Mouse (Mus musculus) hindbrain, embryonic 14.5 days (tissue): Measurements from ENCODE around the gene Rorc. TPM values are rescaled to one million over a fixed set of nuclear protein-coding genes. Genes with fewer than 3 reads are reported as not detected.
A peak's percentile ranks its signal among the peaks of the same experiment; 100 is the strongest.

ENCODE experiments used
- ATAC-seq: fragments of 200-750 bp; cut with Nextera tagmentation; 2 replicates; pipeline ENCODE4 v1.8.0; 2017; ENCODE audit warnings: moderate number of reproducible peaks, mild to moderate bottlenecking, moderate TSS enrichment, moderate library complexity; ENCODE audit not compliant: low FRiP score
- DNase-seq: peaks from one replicate; pipeline ENCODE4 v3.0.0-alpha.2; 2015; ENCODE audit warnings: low spot score
- H3K27ac ChIP-seq: fragments of 300-500 bp; sonication (generic); 2 replicates; pipeline ENCODE4 v1.5.1; 2014; ENCODE audit warnings: mild to moderate bottlenecking, moderate library complexity
- H3K27me3 ChIP-seq: fragments of 300-500 bp; sonication (generic); 2 replicates; pipeline ENCODE4 v1.6.1; 2014; ENCODE audit warnings: mild to moderate bottlenecking, low read length, mixed read lengths; ENCODE audit not compliant: control insufficient read depth, insufficient read depth
- H3K36me3 ChIP-seq: fragments of 300-500 bp; sonication (generic); replicated peaks from 2 replicates; pipeline ENCODE4 v1.6.1; 2014; ENCODE audit not compliant: control insufficient read depth, insufficient read depth
- H3K4me1 ChIP-seq: fragments of 300-500 bp; sonication (generic); replicated peaks from 2 replicates; pipeline ENCODE4 v1.6.1; 2014; ENCODE audit warnings: antibody characterized with exemption, low read length, mixed read lengths; ENCODE audit not compliant: control insufficient read depth, insufficient read depth
- H3K4me2 ChIP-seq: fragments of 300-500 bp; sonication (generic); replicated peaks from 2 replicates; pipeline ENCODE4 v1.6.1; 2014; ENCODE audit warnings: mild to moderate bottlenecking, moderate library complexity
- H3K4me3 ChIP-seq: fragments of 300-500 bp; sonication (generic); replicated peaks from 2 replicates; pipeline ENCODE4 v1.5.1; 2014; ENCODE audit warnings: mild to moderate bottlenecking, low read length
- H3K9ac ChIP-seq: fragments of 300-500 bp; sonication (generic); 2 replicates; pipeline ENCODE4 v1.6.1; 2014
- H3K9me3 ChIP-seq: fragments of 300-500 bp; sonication (generic); 2 replicates; pipeline ENCODE4 v1.6.1; 2016; ENCODE audit warnings: low read length; ENCODE audit not compliant: control insufficient read depth
- WGBS: fragments of 180-500 bp; shearing (Covaris S2); extraction: QIAGEN DNeasy Blood & Tissue Kit; methylation state at CpG from one replicate; pipeline ENCODE4 v1.1.7; 2014; 5-methylcytosine and 5-hydroxymethylcytosine counted together
- polyA plus RNA-seq: library from polyadenylated mRNA; unstranded; fragments of >200 nt; fragmentation: Nextera tagmentation; extraction: Ambion mirVana; gene quantifications from 2 replicates; pipeline ENCODE4 v1.2.1, GENCODE M21; 2014

Rorc gene
- polyA plus RNA-seq, 1 experiment from 2014 or later: 0.36 TPM

GRCm38 (mm10) chr3:94398943-94399481 lies 26.4 kb downstream of the Rorc start:
- no peaks in the 10 kb centered on the region for H3K9me3 ChIP-seq
- H3K4me1 ChIP-seq: peaks cover 5% of the 10 kb centered on the region
- peak overlapping the region; percentile 56 for H3K9ac ChIP-seq
- peak overlapping the region; percentile 63 for H3K4me2 ChIP-seq
- no peak overlapping the region for H3K27ac ChIP-seq
- no peaks in the 10 kb centered on the region for H3K36me3 ChIP-seq
- peak overlapping the region; percentile 32 for H3K4me3 ChIP-seq
- peak; percentile 58 for DNase-seq
- peak; percentile 67 for ATAC-seq
- peaks cover 10% of the 10 kb centered on the region; the same call in 1 of the 2 replicates for H3K27me3 ChIP-seq
- 1% methylated on average over 20 of the region's 20 CpGs for WGBS

GRCm38 (mm10) chr3:94399663-94400310 lies 27.2 kb downstream of the Rorc start:
- WGBS: 11% methylated on average over 5 of the region's 5 CpGs
- peak overlapping the region; percentile 56; the same call in 1 of the 2 replicates for H3K9ac ChIP-seq
- H3K27me3 ChIP-seq: peaks cover 10% of the 10 kb centered on the region; the same call in 1 of the 2 replicates
- ATAC-seq (peak; percentile 9; the same call in 1 of the 2 replicates), DNase-seq (peak; percentile 24)
- H3K4me3 ChIP-seq: peak overlapping the region; percentile 32; the same call in 1 of the 2 replicates
- peak overlapping the region; percentile 63 for H3K4me2 ChIP-seq
- peaks cover 9% of the 10 kb centered on the region for H3K4me1 ChIP-seq
- H3K27ac ChIP-seq: no peak overlapping the region
- H3K36me3 ChIP-seq: no peaks in the 10 kb centered on the region
- H3K9me3 ChIP-seq: no peaks in the 10 kb centered on the region

- Histone ChIP-seq H3K4me3 (no peak overlapping the region), H3K36me3 (no peaks in the 10 kb centered on the region), H3K9me3 (no peaks in the 10 kb centered on the region), H3K27me3 (0 out of 2 replicates have a peak, but pooled peaks cover 3% of the 10 kb centered on the region), H3K4me2 (no peak overlapping the region), H3K27ac (no peak overlapping the region), H3K9ac (no peak overlapping the region), H3K4me1 (peaks cover 15% of the 10 kb centered on the region)
- DNase-seq: no peak
- ATAC-seq: no peak
- 78% methylated on average over 8 of the region's 8 CpGs for WGBS
Measured at GRCm38 (mm10) chr3:94402451-94402850, 29.9 kb downstream of the Rorc start.

- Histone ChIP-seq H3K4me3 (no peak overlapping the region), H3K9ac (peak overlapping the region; percentile 24; the same call in 1 of the 2 replicates), H3K4me2 (no peak overlapping the region), H3K9me3 (no peaks in the 10 kb centered on the region), H3K27me3 (no peaks in the 10 kb centered on the region), H3K4me1 (peaks cover 10% of the 10 kb centered on the region; the same call in 1 of the 2 replicates), H3K27ac (no peak overlapping the region), H3K36me3 (no peaks in the 10 kb centered on the region)
- 20% methylated on average over 7 of the region's 7 CpGs for WGBS
- DNase-seq: no peak
- ATAC-seq: peak; percentile 69
Measured at GRCm38 (mm10) chr3:94404366-94405054, 31.9 kb downstream of the Rorc start.

GRCm38 (mm10) chr3:94405561-94405960 lies 33.0 kb downstream of the Rorc start:
- Histone ChIP-seq H3K27ac (no peak overlapping the region), H3K9ac (no peak overlapping the region), H3K27me3 (no peaks in the 10 kb centered on the region), H3K4me2 (no peak overlapping the region), H3K36me3 (no peaks in the 10 kb centered on the region), H3K4me1 (0 out of 2 replicates have a peak, but pooled peaks cover 10% of the 10 kb centered on the region), H3K9me3 (no peaks in the 10 kb centered on the region), H3K4me3 (no peak overlapping the region)
- DNase-seq (no peak), ATAC-seq (no peak)
- 76% methylated on average over 4 of the region's 4 CpGs for WGBS

- Histone ChIP-seq H3K4me1 (peaks cover 16% of the 10 kb centered on the region), H3K36me3 (no peaks in the 10 kb centered on the region), H3K4me2 (peak overlapping the region; percentile 92), H3K9ac (peak overlapping the region; percentile 64), H3K27me3 (no peaks in the 10 kb centered on the region), H3K27ac (peak overlapping the region; percentile 73), H3K4me3 (peak overlapping the region; percentile 76), H3K9me3 (no peaks in the 10 kb centered on the region)
- 7% methylated on average over 25 of the region's 25 CpGs for whole genome bisulfite sequencing
- DNase-seq (no peak), ATAC-seq (peak; percentile 58)
Measured at GRCm38 (mm10) chr3:94412530-94412929, 39.9 kb downstream of the Rorc start.

GRCm38 (mm10) chr3:94413031-94413679 lies 40.6 kb downstream of the Rorc start, which contains the start of gene Tdrkh:
TSS of gene Tdrkh (plus strand) at chr3:94413273.
- Histone ChIP-seq H3K4me2 (peak within 1 kb of the TSS; percentile 92), H3K4me1 (peaks cover 16% of the 10 kb centered on the region), H3K4me3 (peak within 1 kb of the TSS; percentile 76), H3K9ac (peak within 1 kb of the TSS; percentile 81), H3K9me3 (no peaks in the 10 kb centered on the region), H3K36me3 (no peaks in the 10 kb centered on the region), H3K27ac (peak within 1 kb of the TSS; percentile 73), H3K27me3 (no peaks in the 10 kb centered on the region)
- ATAC-seq (peak; percentile 99), DNase-seq (peak; percentile 98)
- 6% methylated on average over 52 of the region's 52 CpGs for WGBS

- H3K4me1 ChIP-seq: no peaks in the 10 kb centered on the region
- H3K36me3 ChIP-seq: peaks cover 56% of the 10 kb centered on the region
- no peak overlapping the region for H3K4me2 ChIP-seq
- no peaks in the 10 kb centered on the region for H3K9me3 ChIP-seq
- H3K4me3 ChIP-seq: no peak overlapping the region
- H3K27ac ChIP-seq: no peak overlapping the region
- WGBS: 86% methylated on average over 2 of the region's 2 CpGs
- no peak overlapping the region for H3K9ac ChIP-seq
- no peak for DNase-seq
- ATAC-seq: no peak
- no peaks in the 10 kb centered on the region for H3K27me3 ChIP-seq
Measured at GRCm38 (mm10) chr3:94430980-94431379, 58.4 kb downstream of the Rorc start.

- H3K9ac ChIP-seq: no peak overlapping the region
- no peak overlapping the region for H3K4me2 ChIP-seq
- ATAC-seq (no peak), DNase-seq (no peak)
- no peaks in the 10 kb centered on the region for H3K9me3 ChIP-seq
- no peaks in the 10 kb centered on the region for H3K27me3 ChIP-seq
- no peak overlapping the region for H3K4me3 ChIP-seq
- WGBS: 95% methylated on average over 2 of the region's 2 CpGs
- H3K4me1 ChIP-seq: no peaks in the 10 kb centered on the region
- H3K36me3 ChIP-seq: peaks cover 24% of the 10 kb centered on the region
- H3K27ac ChIP-seq: no peak overlapping the region
Measured at GRCm38 (mm10) chr3:94434305-94434704, 61.7 kb downstream of the Rorc start.
